ENCODE assay signal across 9 mouse cellular contexts in genomic region chr2:38433736-38434135, GRCm38 (mm10).
DNase-seq lines count a peak whose midpoint lies in the region; ATAC-seq and TF ChIP-seq lines count a peak whose summit lies in the region.
"Had no signal": no experiment of that assay in that cellular context is flagged by ENCODE, and none has a peak within 500 bp of the region (broad histone marks: within the 10 kb centered on the region; RNA-seq: fewer than 3 reads in every experiment).

No protein-coding gene starts in this region.

- H3K27ac ChIP-seq in forebrain, embryonic 14.5 days (ENCODE audit: low read depth, low read length), result no peak overlapping the region
- H3K27ac ChIP-seq in forebrain, embryonic 12.5 days, result no peak overlapping the region
- no peak overlapping the region for H3K27ac ChIP-seq in midbrain, postnatal 0 days (ENCODE audit: low read depth, low read length)
- no peak overlapping the region for H3K27ac ChIP-seq in midbrain, embryonic 13.5 days
- H3K27ac ChIP-seq: midbrain, embryonic 12.5 days had no signal

- no peaks in the 10 kb centered on the region for H3K36me3 ChIP-seq in forebrain, embryonic 14.5 days (ENCODE audit: control insufficient read depth, insufficient read depth, low read length)
- H3K36me3 ChIP-seq in forebrain, embryonic 12.5 days (replicated peaks), result no peaks in the 10 kb centered on the region
- no peaks in the 10 kb centered on the region for H3K36me3 ChIP-seq in midbrain, postnatal 0 days (ENCODE audit: insufficient read depth, low read length)
- H3K36me3 ChIP-seq in midbrain, embryonic 13.5 days, result no peaks in the 10 kb centered on the region
- H3K36me3 ChIP-seq: midbrain, embryonic 12.5 days had no signal

- no peak overlapping the region for H3K4me2 ChIP-seq in forebrain, embryonic 14.5 days (ENCODE audit: low read length)
- no peak overlapping the region for H3K4me2 ChIP-seq in forebrain, embryonic 12.5 days
- no peak overlapping the region for H3K4me2 ChIP-seq in midbrain, postnatal 0 days (ENCODE audit: low read depth, low read length, poor library complexity, severe bottlenecking)
- H3K4me2 ChIP-seq in midbrain, embryonic 13.5 days (replicated peaks), result no peak overlapping the region
- H3K4me2 ChIP-seq: midbrain, embryonic 12.5 days had no signal

- peak; percentile 67 for DNase-seq in forebrain, embryonic 14.5 days (ENCODE audit: low spot score)
- peak; percentile 19 for DNase-seq in midbrain, postnatal 0 days (ENCODE audit: low spot score)
- DNase-seq in retina, postnatal 1 day, result peak; percentile 41
- DNase-seq in gastrocnemius, adult 8-10 months (ENCODE audit: low spot score in 2 of 2), result no peak
- no peak for DNase-seq in adrenal gland, postnatal 4 days (ENCODE audit: low spot score in 2 of 2)

- TF ChIP-seq CTCF in midbrain, postnatal 0 days (IDR thresholded peaks at IDR 0.05), result peak; percentile 67

- no peaks in the 10 kb centered on the region for H3K9me3 ChIP-seq in forebrain, embryonic 14.5 days (replicated peaks; ENCODE audit: control insufficient read depth, low read length)
- H3K9me3 ChIP-seq in forebrain, embryonic 12.5 days, result no peaks in the 10 kb centered on the region
- H3K9me3 ChIP-seq in midbrain, postnatal 0 days (ENCODE audit: low read length), result no peaks in the 10 kb centered on the region
- H3K9me3 ChIP-seq in midbrain, embryonic 13.5 days, result no peaks in the 10 kb centered on the region
- H3K9me3 ChIP-seq: midbrain, embryonic 12.5 days had no signal

- no peak overlapping the region for H3K9ac ChIP-seq in forebrain, embryonic 14.5 days (ENCODE audit: low read length)
- H3K9ac ChIP-seq in forebrain, embryonic 12.5 days, result no peak overlapping the region
- H3K9ac ChIP-seq in midbrain, postnatal 0 days (replicated peaks; ENCODE audit: low read length, poor library complexity, severe bottlenecking), result no peak overlapping the region
- H3K9ac ChIP-seq in midbrain, embryonic 13.5 days (replicated peaks), result no peak overlapping the region
- H3K9ac ChIP-seq: midbrain, embryonic 12.5 days had no signal

- H3K4me1 ChIP-seq in forebrain, embryonic 14.5 days (ENCODE audit: control insufficient read depth, insufficient read depth, low read length), result no peaks in the 10 kb centered on the region
- H3K4me1 ChIP-seq in forebrain, embryonic 12.5 days, result 0 out of 2 replicates have a peak, but pooled peaks cover 3% of the 10 kb centered on the region
- H3K4me1 ChIP-seq in midbrain, postnatal 0 days (ENCODE audit: insufficient read depth, low read length), result no peaks in the 10 kb centered on the region
- 0 out of 2 replicates have a peak, but pooled peaks cover 5% of the 10 kb centered on the region for H3K4me1 ChIP-seq in midbrain, embryonic 13.5 days (replicated peaks)
- H3K4me1 ChIP-seq: midbrain, embryonic 12.5 days had no signal

- H3K4me3 ChIP-seq in forebrain, embryonic 14.5 days (ENCODE audit: low read depth, low read length), result no peak overlapping the region
- H3K4me3 ChIP-seq in forebrain, embryonic 12.5 days (replicated peaks), result no peak overlapping the region
- no peak overlapping the region for H3K4me3 ChIP-seq in midbrain, postnatal 0 days (ENCODE audit: low read depth, low read length)
- H3K4me3 ChIP-seq in midbrain, embryonic 13.5 days (replicated peaks), result no peak overlapping the region
- H3K4me3 ChIP-seq: midbrain, embryonic 12.5 days had no signal

- WGBS in forebrain, embryonic 14.5 days, result 15% methylated on average over 3 of the region's 3 CpGs
- 13% methylated on average over 3 of the region's 3 CpGs for WGBS in forebrain, embryonic 12.5 days
- WGBS in midbrain, postnatal 0 days, result 18% methylated on average over 3 of the region's 3 CpGs
- WGBS in midbrain, embryonic 13.5 days, result 20% methylated on average over 3 of the region's 3 CpGs

- no peak for ATAC-seq in forebrain, embryonic 14.5 days
- ATAC-seq in forebrain, embryonic 12.5 days (ENCODE audit: low FRiP score), result no peak
- ATAC-seq in midbrain, postnatal 0 days (ENCODE audit: low FRiP score), result no peak
- ATAC-seq in midbrain, embryonic 13.5 days, result no peak
- ATAC-seq in granulocyte monocyte progenitor cell, adult 5-6 weeks (replicated peaks; ENCODE audit: poor library complexity, severe bottlenecking), result peak; percentile 68

- H3K27me3 ChIP-seq in forebrain, embryonic 14.5 days (replicated peaks; ENCODE audit: control insufficient read depth, insufficient read depth, low read length), result no peaks in the 10 kb centered on the region
- no peaks in the 10 kb centered on the region for H3K27me3 ChIP-seq in forebrain, embryonic 12.5 days
- H3K27me3 ChIP-seq in midbrain, postnatal 0 days (ENCODE audit: insufficient read depth, low read length), result no peaks in the 10 kb centered on the region
- peaks cover 9% of the 10 kb centered on the region; the same call in 1 of the 2 replicates for H3K27me3 ChIP-seq in midbrain, embryonic 13.5 days

Comparison
In these comparisons a context has a peak if more than half of its experiments do, and no peak if none do; other contexts are left out.
1. DNase-seq: peak in forebrain, embryonic 14.5 days (single experiment), midbrain, postnatal 0 days (single experiment) and retina, postnatal 1 day (single experiment); none in gastrocnemius, adult 8-10 months (0 of 2) and adrenal gland, postnatal 4 days (0 of 2).